Mouse (Mus musculus) R1 (cell line): ENCODE results near the gene Cadm1.

Source experiments
- DNase-seq: peaks from one replicate; pipeline ENCODE4 v3.0.0-alpha.2; 2018; ENCODE audit warnings: low read depth, low spot score

Cadm1 gene

DNA sequence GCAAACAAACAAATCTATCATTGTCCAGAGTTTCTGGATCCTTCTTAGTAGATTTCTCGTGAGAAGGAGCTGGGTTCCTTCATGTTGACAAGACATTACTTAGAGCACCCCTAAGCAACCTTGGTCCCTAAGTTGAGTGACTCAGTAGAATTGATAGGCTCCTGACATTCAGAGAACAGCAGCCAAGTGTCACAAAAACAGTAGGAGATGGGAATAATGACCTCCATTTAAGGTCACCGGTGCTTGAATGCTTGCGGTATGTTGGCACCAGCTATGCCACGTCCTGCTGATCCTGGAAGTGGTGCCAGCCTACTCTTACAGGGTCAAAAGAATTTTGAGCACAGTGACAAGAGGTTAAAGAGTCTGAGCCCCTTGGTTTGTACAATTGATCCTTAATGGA lies 139.2 kb downstream of the Cadm1 start:
- no peak for DNase-seq

- peak; percentile 33 for DNase-seq
Measured at GRCm38 (mm10) chr9:47671617-47672016, 141.6 kb downstream of the Cadm1 start.

DNA sequence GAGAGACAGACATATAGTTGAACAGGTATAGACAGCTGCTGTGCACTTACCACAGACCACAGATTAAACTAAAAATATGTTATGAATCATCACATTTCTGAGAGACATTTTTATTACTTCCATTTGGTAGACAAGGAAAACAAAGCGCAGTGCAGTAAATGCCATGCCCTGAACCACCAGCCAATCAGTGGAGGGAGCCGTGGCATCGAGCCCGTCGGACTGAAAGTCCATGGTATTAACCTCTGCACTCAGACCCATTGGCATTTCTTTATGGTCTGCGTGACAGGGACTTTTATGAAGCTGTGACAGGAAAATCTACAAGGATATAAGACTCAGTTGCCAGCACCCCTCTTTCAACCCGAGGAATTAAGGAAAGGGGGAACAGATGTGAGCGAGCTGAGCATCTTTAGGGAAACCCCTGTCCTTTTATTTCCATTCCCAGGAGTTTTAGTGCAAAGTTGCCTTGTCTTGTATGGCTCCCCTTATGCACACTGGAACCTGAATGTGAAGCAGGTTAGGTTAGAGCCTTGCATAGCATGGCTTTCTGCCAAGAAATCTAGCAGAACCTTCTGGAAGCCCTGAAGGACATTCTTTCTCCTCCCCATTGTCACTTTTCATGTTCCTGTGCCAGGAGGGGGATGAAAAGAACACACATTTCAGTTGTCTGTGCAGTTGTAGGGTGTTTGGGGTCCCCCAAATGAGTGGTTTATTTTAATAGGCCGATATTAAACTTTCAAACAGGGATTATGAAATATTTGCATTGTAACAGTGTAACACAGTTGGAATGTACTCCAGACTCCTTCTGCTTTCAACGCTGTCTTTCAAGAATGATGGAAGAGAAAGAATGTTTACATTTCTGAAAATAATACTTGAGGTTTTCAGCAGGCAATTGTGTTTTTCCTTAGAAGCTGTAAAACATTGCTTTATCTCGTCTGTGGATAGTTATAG lies 145.1 kb downstream of the Cadm1 start:
- no peak for DNase-seq

DNA sequence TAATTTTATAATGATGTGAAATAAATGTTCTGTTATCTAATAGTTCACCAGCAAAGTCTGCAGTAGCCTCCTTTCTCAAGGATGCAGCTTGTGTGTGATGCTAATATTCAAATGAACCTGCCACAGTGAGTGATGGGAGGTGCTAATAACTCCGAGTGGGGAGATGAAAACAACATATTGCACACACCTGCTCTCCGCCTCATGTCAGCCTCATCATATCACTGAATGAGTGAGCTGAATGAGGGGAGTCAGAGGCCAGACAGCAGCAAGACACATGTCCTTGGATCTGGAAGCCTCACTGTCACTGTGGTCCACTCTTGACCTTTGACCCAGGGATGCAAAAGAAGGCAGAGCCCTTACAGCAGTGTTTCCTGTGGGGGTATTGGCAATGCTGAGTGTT lies 156.9 kb downstream of the Cadm1 start:
- DNase-seq = no peak

- no peak for DNase-seq
Measured at GRCm38 (mm10) chr9:47687604-47688003, 157.6 kb downstream of the Cadm1 start.

GRCm38 (mm10) chr9:47688297-47688696 lies 158.3 kb downstream of the Cadm1 start:
- no peak for DNase-seq

DNA sequence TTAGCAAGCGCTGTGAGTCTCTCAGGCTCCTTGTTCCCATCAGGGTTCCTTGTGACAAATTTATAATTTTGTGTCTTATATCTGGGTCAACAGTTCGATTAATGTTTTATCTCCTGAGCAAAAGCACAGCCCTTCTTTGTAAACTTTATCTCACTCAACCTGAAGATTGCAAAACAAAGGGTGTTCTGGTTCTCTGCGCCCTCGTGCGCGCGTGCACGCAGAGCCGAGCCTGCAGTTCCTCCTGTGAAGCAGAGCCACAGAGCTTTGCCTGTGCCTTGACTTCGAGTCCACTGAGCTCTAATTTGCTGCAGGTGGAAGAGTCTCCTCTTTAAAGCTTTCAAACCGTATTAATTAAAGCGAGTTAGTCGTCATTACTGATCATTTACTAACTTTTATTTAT lies 162.9 kb downstream of the Cadm1 start:
- no peak for DNase-seq

GRCm38 (mm10) chr9:47699026-47699425 lies 169.1 kb downstream of the Cadm1 start:
- peak; percentile 61 for DNase-seq

GRCm38 (mm10) chr9:47700021-47700420 lies 170.0 kb downstream of the Cadm1 start:
- no peak for DNase-seq

DNA sequence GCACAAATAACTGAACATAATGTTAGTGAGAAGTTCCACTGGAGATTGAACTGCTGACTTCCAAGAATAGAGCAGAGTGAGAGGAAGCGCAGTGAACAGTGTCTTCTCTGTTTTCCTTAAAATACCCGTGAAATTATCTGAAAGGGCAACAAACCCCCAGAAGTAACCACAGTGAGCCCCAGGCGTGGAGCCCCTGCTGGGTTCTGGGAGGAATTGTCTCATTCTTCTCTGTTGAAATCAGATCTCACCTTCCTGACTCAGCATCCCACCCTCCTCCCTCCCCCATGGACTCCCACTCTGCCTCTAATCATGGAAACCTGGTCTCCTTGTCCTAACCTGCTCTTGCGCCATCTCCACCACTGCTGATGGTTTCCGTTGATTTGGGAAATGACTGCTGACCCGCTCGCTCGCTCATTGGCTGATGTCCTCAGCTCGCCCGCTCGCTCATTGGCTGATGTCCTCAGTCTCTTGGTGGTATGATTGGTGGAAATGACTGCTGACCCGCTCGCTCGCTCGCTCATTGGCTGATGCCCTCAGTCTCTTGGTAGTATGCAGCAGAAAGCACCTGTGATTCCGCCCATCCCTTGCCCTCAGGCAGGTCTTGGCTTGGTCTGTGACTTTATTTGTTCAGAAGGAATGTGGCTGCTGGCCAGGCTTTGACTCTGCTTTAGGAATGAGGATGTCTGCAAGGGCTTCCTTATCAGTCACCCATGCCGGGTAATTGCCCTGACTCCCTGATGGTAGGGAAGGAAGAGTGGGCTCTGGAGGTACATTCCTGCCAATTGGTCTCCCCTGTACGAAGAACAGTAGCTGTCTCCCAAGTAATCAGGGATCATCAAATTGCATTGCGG lies 173.3 kb downstream of the Cadm1 start:
- DNase-seq = peak; percentile 58

DNA sequence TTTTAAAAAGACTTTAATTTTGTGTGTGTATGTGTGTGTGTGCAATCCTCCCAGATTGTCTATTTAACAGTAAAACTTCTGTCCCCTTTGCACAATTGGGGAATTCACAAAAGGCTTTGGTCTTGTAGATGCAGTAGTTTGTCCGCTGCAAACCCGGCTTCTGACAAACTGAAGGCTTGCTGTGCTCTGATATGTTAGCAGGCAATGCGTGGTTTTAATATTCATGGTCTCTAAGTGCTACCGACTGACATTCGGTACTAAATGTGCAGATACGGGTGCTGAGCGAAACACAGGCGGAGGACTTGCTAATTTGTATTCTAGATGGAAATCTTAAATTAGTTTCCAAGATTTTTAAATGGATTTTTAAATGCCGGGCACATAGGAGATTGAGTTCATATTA lies 176.4 kb downstream of the Cadm1 start:
- no peak for DNase-seq

DNA sequence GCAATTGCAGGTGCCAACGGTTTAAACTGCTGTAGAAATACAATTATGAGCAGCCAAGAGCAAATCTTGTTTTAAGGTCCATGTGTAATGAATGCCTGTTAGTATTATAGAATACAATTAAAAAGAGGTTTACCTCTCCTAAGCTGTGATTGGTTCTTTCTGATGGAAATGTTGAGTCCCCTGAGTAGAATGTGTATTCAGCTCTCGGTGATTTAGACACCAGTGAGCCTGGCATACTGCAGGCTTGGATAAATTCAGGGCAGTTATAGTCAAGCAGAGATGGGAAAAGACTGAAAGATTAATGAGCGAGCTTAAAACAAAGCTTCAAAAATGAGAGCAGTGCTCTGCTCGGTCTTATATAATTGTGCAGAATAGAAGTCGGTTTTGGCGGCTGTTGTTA lies 177.4 kb downstream of the Cadm1 start:
- no peak for DNase-seq

GRCm38 (mm10) chr9:47708299-47708698 lies 178.3 kb downstream of the Cadm1 start:
- peak; percentile 84 for DNase-seq

- DNase-seq = no peak
Measured at GRCm38 (mm10) chr9:47710946-47711345, 181.0 kb downstream of the Cadm1 start.

DNA sequence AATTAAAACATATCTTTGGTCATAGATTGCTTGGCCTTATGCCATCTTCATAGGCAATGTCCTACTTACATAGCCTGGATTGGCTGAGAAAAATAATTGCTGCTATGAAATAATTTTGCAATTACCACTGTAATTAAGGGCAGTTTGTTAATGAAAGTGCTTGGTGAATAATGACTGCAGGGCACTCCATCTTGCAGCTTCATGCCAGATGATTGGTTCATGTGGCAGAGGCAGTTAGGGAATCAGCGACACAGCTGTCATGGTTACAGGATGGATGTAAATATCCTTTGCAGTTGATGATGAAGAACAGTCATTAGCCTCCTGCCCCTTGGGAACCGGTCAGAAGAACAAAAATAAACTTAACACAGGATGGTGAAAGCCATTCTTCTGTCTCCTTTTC lies 184.6 kb downstream of the Cadm1 start:
- DNase-seq = no peak

DNA sequence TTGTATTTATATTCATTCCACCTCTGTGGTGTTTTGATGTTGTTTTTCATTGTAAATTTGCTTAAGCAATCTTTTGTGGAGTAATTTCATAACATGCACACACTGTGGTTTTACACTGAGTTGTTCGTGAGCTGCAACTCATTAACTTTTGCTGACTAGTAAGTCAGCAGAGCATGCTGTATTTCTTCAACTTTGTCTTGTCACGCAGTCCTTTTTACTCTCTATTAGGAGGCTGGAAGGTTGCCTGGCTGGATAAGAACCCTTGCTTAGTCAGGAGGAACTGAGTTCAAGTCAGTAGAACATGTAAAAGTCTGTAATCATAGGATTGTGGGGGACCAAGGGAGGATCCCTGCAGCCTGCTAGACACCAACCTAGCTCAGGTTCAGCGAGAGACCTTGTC lies 185.4 kb downstream of the Cadm1 start:
- DNase-seq = no peak

GRCm38 (mm10) chr9:47716883-47717282 lies 186.9 kb downstream of the Cadm1 start:
- DNase-seq = no peak

- DNase-seq = no peak
Measured at GRCm38 (mm10) chr9:47727611-47728010, 197.6 kb downstream of the Cadm1 start.

GRCm38 (mm10) chr9:47728852-47729251 lies 198.9 kb downstream of the Cadm1 start:
- no peak for DNase-seq

DNA sequence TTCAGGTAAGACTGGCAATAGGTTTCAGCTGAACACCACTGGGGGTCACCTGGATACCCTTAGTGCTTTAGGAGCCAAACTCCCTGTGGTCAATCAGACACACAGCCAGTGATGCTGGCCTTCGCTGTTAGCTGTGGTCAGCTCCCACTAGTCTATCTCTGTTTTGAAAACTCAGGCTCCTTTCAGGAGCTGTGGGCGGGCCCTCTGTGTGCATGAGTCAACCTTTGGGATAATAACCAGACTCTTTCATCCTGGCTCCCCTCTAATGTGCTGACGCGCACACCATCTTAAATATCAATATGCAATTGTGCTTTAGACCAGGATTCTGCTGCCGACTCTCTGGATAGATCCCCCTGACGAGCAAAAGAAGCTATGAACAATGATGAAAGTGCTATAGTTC lies 200.3 kb downstream of the Cadm1 start:
- DNase-seq = no peak

DNA sequence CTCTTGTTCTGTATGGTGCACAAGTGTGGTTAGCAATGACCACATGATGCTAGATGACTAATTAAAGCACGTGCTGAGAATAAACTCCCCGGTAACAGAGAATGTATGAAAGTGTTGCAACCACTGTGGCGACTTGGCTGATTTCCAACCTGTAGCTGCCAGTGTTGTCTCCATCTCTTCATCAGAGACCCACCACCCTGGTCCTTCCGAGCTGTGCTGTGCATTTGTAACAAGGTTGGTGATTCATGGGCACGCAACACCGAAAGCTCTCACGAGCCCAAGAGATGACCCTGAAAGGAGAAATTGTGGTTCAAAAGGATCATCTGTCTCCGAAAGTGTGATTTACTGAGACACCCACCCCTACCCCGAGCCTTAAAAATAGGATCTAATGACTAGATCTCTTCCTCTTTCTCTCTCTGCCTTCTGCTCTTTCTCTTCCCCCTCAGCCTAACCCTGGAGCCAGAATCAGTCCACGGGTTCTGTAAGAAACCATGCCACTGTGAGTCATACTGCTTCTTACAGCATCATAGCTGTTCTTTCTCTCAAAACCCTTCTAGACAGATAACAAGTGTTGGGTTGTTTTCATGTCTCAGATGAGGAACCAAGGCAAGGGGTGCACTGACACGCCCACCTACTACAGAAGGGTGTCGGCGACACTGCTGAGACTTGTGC lies 203.9 kb downstream of the Cadm1 start:
- no peak for DNase-seq

GRCm38 (mm10) chr9:47734905-47735304 lies 204.9 kb downstream of the Cadm1 start:
- DNase-seq = no peak
